Mouse (Mus musculus): Measurements from ENCODE around the gene Obp2a. TPM values are rescaled to one million over a fixed set of nuclear protein-coding genes. Genes with fewer than 3 reads are reported as not detected.
A peak's percentile ranks its signal among the peaks of the same experiment; 100 is the strongest.
"Not testable (repeated sequence)": the region's sequence is repeated elsewhere in the genome, so short reads cannot be mapped to it uniquely, and the experiment has no call there.

Obp2a gene
- polyA plus RNA-seq, 1 experiment from 2014 or later, result not detected

DNA sequence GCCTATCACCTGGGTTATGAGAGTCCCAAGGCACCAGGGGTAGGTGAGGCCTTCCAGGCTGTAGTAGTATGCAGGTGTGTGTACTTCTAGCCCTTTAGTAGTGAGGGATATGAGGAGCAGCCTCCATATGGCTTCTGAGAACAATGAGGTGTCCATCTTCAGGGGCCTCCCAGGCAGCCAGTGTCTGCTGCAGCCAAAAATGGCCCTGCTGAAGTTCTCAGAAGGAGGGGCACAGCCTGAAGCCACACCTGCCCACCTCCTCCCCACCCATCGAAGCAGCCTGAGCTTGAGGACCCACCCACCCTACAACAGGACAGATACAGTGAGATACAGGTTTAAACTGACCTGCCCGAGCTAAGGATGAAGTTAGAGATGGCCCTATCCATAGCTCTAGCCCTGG is 17.4 kb upstream of the Obp2a start, which contains the start of gene Lcn10:
Lcn10 (plus strand) TSS at position 301 of the 400 bp plus-strand sequence.
- H3K4me3 ChIP-seq, result no peak within 1 kb of the TSS
- H3K9me3 ChIP-seq, result no peaks in the 10 kb centered on the region
- no peaks in the 10 kb centered on the region for H3K27me3 ChIP-seq (replicated peaks; ENCODE audit: low read depth, poor library complexity, severe bottlenecking)
- DNase-seq (ENCODE audit: low spot score), result no peak
- no peak within 1 kb of the TSS for H3K27ac ChIP-seq (replicated peaks)
- no peaks in the 10 kb centered on the region for H3K4me1 ChIP-seq
- H3K36me3 ChIP-seq (replicated peaks), result no peaks in the 10 kb centered on the region
- WGBS, result 75% methylated on average over 2 of the region's 2 CpGs

DNA sequence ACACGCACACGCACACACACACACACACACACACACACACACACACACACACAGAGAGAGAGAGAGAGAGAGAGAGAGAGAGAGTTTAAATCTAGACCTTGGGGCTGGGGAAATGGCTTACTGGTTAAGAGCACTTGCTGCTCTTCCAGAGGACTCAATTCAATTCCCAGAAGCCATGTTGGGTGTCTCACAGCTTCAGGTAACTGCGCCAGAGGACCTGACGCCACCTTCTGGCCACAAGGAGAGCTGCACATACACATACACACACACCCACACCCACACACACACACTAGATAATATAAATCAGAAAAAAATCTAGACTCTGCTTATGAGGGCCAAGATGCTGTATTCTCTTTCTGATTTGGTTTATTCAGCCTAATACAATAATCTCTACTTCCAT is 12.9 kb upstream of the Obp2a start:
- Histone ChIP-seq H3K4me1 (no peaks in the 10 kb centered on the region), H3K4me3 (no peak overlapping the region), H3K27ac (replicated peaks) (no peak overlapping the region), H3K27me3 (replicated peaks; ENCODE audit: low read depth, poor library complexity, severe bottlenecking) (no peaks in the 10 kb centered on the region), H3K9me3 (no peaks in the 10 kb centered on the region), H3K36me3 (replicated peaks) (no peaks in the 10 kb centered on the region)
- no peak for DNase-seq (ENCODE audit: low spot score)
- 68% methylated on average over 4 of the region's 4 CpGs for WGBS

- peak; percentile 63 for DNase-seq (ENCODE audit: low spot score)
- H3K27ac ChIP-seq (replicated peaks), result no peak overlapping the region
- no peaks in the 10 kb centered on the region for H3K9me3 ChIP-seq
- no peaks in the 10 kb centered on the region for H3K4me1 ChIP-seq
- no peak overlapping the region for H3K4me3 ChIP-seq
- H3K27me3 ChIP-seq (replicated peaks; ENCODE audit: low read depth, poor library complexity, severe bottlenecking), result no peaks in the 10 kb centered on the region
- H3K36me3 ChIP-seq (replicated peaks), result no peaks in the 10 kb centered on the region
These were observed 5.2 kb upstream of the Obp2a start for GRCm38 (mm10) chr2:25694605-25695004.

GRCm38 (mm10) chr2:25696951-25697350 is 2.9 kb upstream of the Obp2a start:
- H3K27ac ChIP-seq (replicated peaks), result no peak overlapping the region
- no peaks in the 10 kb centered on the region for H3K36me3 ChIP-seq (replicated peaks)
- no peaks in the 10 kb centered on the region for H3K4me1 ChIP-seq
- DNase-seq (ENCODE audit: low spot score), result no peak
- H3K4me3 ChIP-seq, result no peak overlapping the region
- WGBS, result 64% methylated on average over 4 of the region's 4 CpGs
- no peaks in the 10 kb centered on the region for H3K27me3 ChIP-seq (replicated peaks; ENCODE audit: low read depth, poor library complexity, severe bottlenecking)
- H3K9me3 ChIP-seq, result no peaks in the 10 kb centered on the region

- Histone ChIP-seq H3K27ac (replicated peaks) (no peak overlapping the region), H3K36me3 (replicated peaks) (no peaks in the 10 kb centered on the region), H3K4me1 (no peaks in the 10 kb centered on the region), H3K27me3 (replicated peaks; ENCODE audit: low read depth, poor library complexity, severe bottlenecking) (no peaks in the 10 kb centered on the region), H3K9me3 (no peaks in the 10 kb centered on the region), H3K4me3 (no peak overlapping the region)
- DNase-seq (ENCODE audit: low spot score), result no peak
- 89% methylated on average over 2 of the region's 2 CpGs for WGBS
These were observed 1.1 kb upstream of the Obp2a start for GRCm38 (mm10) chr2:25698696-25699095.

DNA sequence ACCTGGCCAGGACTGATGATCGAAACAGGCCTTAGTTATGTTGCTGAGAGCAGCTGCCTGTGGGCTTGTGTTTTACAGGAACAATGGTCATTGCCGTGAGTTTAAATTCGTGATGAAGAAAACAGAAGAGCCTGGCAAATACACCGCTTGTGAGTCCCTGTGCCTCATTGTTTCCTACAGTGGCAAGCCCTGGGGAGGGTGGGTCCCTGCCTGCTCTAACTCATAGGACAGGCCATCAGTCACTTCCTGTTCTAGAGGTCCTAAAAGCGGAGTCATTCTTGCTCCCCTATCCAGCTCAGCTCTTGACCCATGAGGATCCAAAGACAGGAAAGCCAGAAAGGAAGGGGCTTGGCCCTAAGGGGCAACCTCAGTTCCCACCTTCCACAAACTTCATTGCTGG is 1.2 kb downstream of the Obp2a start:
- H3K4me3 ChIP-seq, result no peak overlapping the region
- no peaks in the 10 kb centered on the region for H3K9me3 ChIP-seq
- peaks cover under 1% of the 10 kb centered on the region; the same call in 1 of the 2 replicates for H3K4me1 ChIP-seq
- H3K27me3 ChIP-seq (replicated peaks; ENCODE audit: low read depth, poor library complexity, severe bottlenecking), result no peaks in the 10 kb centered on the region
- no peaks in the 10 kb centered on the region for H3K36me3 ChIP-seq (replicated peaks)
- no peak overlapping the region for H3K27ac ChIP-seq (replicated peaks)
- no peak for DNase-seq (ENCODE audit: low spot score)
- 77% methylated on average over 5 of the region's 5 CpGs for WGBS

GRCm38 (mm10) chr2:25703706-25704105 is 3.9 kb downstream of the Obp2a start:
- Histone ChIP-seq H3K27me3 (replicated peaks; ENCODE audit: low read depth, poor library complexity, severe bottlenecking) (no peaks in the 10 kb centered on the region), H3K27ac (replicated peaks) (no peak overlapping the region), H3K4me3 (no peak overlapping the region), H3K4me1 (peaks cover 22% of the 10 kb centered on the region), H3K36me3 (replicated peaks) (peaks cover 5% of the 10 kb centered on the region), H3K9me3 (no peaks in the 10 kb centered on the region)
- DNase-seq (ENCODE audit: low spot score), result no peak
- WGBS, result 82% methylated on average over 4 of the region's 4 CpGs

- Histone ChIP-seq H3K4me3 (peak within 1 kb of the TSS; percentile 93), H3K36me3 (replicated peaks) (peaks cover 5% of the 10 kb centered on the region), H3K9me3 (no peaks in the 10 kb centered on the region), H3K4me1 (peaks cover 31% of the 10 kb centered on the region), H3K27ac (replicated peaks) (peak within 1 kb of the TSS; percentile 89), H3K27me3 (replicated peaks; ENCODE audit: low read depth, poor library complexity, severe bottlenecking) (no peaks in the 10 kb centered on the region)
- under 1% methylated on average over 78 of the region's 78 CpGs for WGBS
- peak; percentile 90 for DNase-seq (ENCODE audit: low spot score)
These were observed 7.0 kb downstream of the Obp2a start, which contains the start of gene Bmyc for GRCm38 (mm10) chr2:25706643-25707481. TSS of gene Bmyc (plus strand) at chr2:25706739.

DNA sequence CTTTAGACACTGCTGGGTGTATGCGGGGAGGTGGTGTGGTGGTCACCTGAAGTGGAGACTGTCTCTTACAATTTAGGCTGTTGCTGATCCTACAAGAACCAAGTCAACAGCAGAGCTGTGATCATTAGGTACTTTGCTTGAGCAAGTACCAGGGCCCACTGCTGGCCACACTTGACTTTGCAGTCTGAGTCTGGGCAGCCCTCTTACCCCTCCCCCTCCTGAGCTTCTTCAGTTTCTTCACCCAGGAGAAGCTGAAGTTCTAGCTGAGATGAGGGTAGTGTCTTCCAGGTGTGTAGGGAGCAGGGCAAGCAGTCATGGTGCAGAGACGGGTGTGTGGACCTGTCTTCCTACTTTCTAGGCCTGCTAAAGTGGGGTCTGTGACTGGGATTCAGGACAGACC is 8.3 kb downstream of the Obp2a start:
- peak; percentile 47 for DNase-seq (ENCODE audit: low spot score)
- Histone ChIP-seq H3K27ac (replicated peaks) (no peak overlapping the region), H3K27me3 (replicated peaks; ENCODE audit: low read depth, poor library complexity, severe bottlenecking) (no peaks in the 10 kb centered on the region), H3K36me3 (replicated peaks) (peaks cover 5% of the 10 kb centered on the region), H3K4me1 (peaks cover 35% of the 10 kb centered on the region), H3K4me3 (peak overlapping the region; percentile 93), H3K9me3 (no peaks in the 10 kb centered on the region)
- WGBS, result 64% methylated on average over 2 of the region's 2 CpGs

DNA sequence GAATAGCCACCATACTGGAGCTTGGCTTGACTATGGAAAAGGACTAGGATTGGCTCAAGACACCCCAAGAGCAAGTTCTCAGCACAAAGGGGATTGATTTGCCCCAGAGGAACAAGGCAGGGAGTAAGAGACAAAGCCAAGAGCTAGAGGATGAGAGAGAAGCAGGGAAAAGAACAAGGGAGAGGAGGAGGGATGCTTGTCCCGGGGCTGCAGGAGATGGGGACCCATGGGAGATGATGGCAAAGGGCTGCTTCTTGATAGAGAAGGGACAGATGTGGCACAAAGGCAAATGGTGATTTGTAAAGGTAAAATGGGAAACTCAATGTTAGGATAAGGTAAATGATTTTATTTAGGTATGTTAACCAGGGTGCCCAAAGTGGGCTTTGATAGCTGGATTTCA is 9.2 kb downstream of the Obp2a start:
- not testable (repeated sequence) for H3K9me3 ChIP-seq; H3K27me3 ChIP-seq (replicated peaks; ENCODE audit: low read depth, poor library complexity, severe bottlenecking); H3K27ac ChIP-seq (replicated peaks); DNase-seq (ENCODE audit: low spot score); H3K36me3 ChIP-seq (replicated peaks); H3K4me3 ChIP-seq
- peaks cover 35% of the 10 kb centered on the region for H3K4me1 ChIP-seq
- WGBS, result 96% methylated on average over 1 of the region's 1 CpGs

DNA sequence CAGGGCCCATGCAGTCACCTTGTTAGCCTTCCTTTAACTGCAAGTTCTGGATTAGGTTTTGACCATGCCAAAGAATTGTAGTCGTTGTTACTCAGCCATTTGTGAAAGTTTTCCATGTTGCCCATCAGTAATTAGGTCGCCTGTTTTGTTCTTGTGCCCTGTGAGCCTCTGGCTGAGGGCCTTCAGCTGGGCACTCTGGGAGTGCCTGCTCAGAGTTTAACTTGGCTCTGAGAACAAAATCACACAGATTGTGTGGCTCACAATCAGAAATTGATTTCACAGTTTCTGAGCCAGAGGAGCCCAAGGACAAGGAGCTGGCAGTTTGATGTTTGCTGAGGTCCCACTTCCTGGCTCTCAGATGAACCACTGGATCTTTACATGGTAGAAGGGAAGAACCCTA is 9.9 kb downstream of the Obp2a start:
- H3K27ac ChIP-seq (replicated peaks); H3K36me3 ChIP-seq (replicated peaks); H3K27me3 ChIP-seq (replicated peaks; ENCODE audit: low read depth, poor library complexity, severe bottlenecking); DNase-seq (ENCODE audit: low spot score); H3K4me3 ChIP-seq; H3K9me3 ChIP-seq: not testable (repeated sequence)
- peaks cover 35% of the 10 kb centered on the region for H3K4me1 ChIP-seq
- WGBS, result 78% methylated on average over 2 of the region's 2 CpGs

GRCm38 (mm10) chr2:25711641-25712040 is 11.8 kb downstream of the Obp2a start:
- not testable (repeated sequence) for H3K4me3 ChIP-seq; DNase-seq (ENCODE audit: low spot score); H3K36me3 ChIP-seq (replicated peaks); H3K9me3 ChIP-seq; H3K27ac ChIP-seq (replicated peaks); H3K27me3 ChIP-seq (replicated peaks; ENCODE audit: low read depth, poor library complexity, severe bottlenecking)
- peaks cover 28% of the 10 kb centered on the region for H3K4me1 ChIP-seq
- WGBS, result 34% methylated on average over 3 of the region's 3 CpGs

DNA sequence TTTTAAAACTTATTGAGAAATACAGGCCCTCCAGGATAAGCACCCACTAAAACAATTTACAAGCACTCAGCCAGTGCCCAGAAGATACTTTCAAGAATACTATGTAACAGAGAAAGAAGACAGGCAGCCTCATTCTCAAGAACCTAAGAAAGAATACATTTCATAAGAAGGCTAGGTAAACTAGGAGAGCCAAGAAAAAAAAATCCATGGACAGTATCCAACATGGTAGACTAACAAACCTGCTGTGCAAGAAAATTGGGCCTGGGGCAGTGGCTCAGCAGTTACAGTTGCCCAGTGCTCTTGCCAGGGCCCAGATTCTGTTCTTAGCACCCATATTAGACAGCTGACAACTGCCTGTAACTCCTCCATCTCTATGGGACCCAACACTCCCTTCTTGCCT is 17.4 kb downstream of the Obp2a start:
- H3K27ac ChIP-seq (replicated peaks), result no peak overlapping the region
- 0 out of 2 replicates have a peak, but pooled peaks cover under 1% of the 10 kb centered on the region for H3K4me1 ChIP-seq
- H3K4me3 ChIP-seq, result no peak overlapping the region
- no peaks in the 10 kb centered on the region for H3K36me3 ChIP-seq (replicated peaks)
- no peaks in the 10 kb centered on the region for H3K9me3 ChIP-seq
- DNase-seq (ENCODE audit: low spot score), result no peak
- H3K27me3 ChIP-seq (replicated peaks; ENCODE audit: low read depth, poor library complexity, severe bottlenecking), result no peaks in the 10 kb centered on the region

Data from embryonic facial prominence, embryonic 10.5 days (tissue).